Mouse (Mus musculus) stomach, postnatal 0 days (tissue): ENCODE measurements around the gene Ctf1. TPM values are rescaled to one million over a fixed set of nuclear protein-coding genes. Genes with fewer than 3 reads are reported as not detected.

Source experiments
- ATAC-seq: fragments of 200-750 bp; cut with Nextera tagmentation; 2 replicates; pipeline ENCODE4 v1.8.0; 2017; ENCODE audit not compliant: low FRiP score, low TSS enrichment
- DNase-seq: peaks from one replicate; pipeline ENCODE4 v3.0.0-alpha.2; 2016; ENCODE audit warnings: low spot score
- H3K27ac ChIP-seq: fragments of 300-500 bp; sonication (generic); replicated peaks from 2 replicates; pipeline ENCODE4 v1.5.1; 2014; ENCODE audit warnings: mild to moderate bottlenecking, control low read depth
- H3K27me3 ChIP-seq: fragments of 300-500 bp; sonication (generic); 2 replicates; pipeline ENCODE4 v1.6.1; 2014; ENCODE audit warnings: low read length; ENCODE audit not compliant: control insufficient read depth, insufficient read depth
- H3K36me3 ChIP-seq: fragments of 300-500 bp; sonication (generic); 2 replicates; pipeline ENCODE4 v1.6.1; 2014; ENCODE audit warnings: low read length, mixed read lengths; ENCODE audit not compliant: control insufficient read depth, insufficient read depth
- H3K4me1 ChIP-seq: fragments of 300-500 bp; sonication (generic); replicated peaks from 2 replicates; pipeline ENCODE4 v1.6.1; 2014; ENCODE audit warnings: antibody characterized with exemption; ENCODE audit not compliant: control insufficient read depth, insufficient read depth
- H3K4me2 ChIP-seq: fragments of 300-500 bp; sonication (generic); replicated peaks from 2 replicates; pipeline ENCODE4 v1.6.1; 2014; ENCODE audit warnings: low read depth, mild to moderate bottlenecking, control low read depth, moderate library complexity
- H3K4me3 ChIP-seq: fragments of 300-500 bp; sonication (generic); 2 replicates; pipeline ENCODE4 v1.5.1; 2014; ENCODE audit warnings: low read depth, low read length, control low read depth
- H3K9ac ChIP-seq: fragments of 300-500 bp; sonication (generic); 2 replicates; pipeline ENCODE4 v1.6.1; 2014; ENCODE audit warnings: mild to moderate bottlenecking, low read length, control low read depth, mixed read lengths
- H3K9me3 ChIP-seq: fragments of 300-500 bp; sonication (generic); 2 replicates; pipeline ENCODE4 v1.6.1; 2016; ENCODE audit warnings: low read length; ENCODE audit not compliant: control insufficient read depth
- CTCF ChIP-seq: IDR thresholded peaks from 2 replicates; pipeline ENCODE4 v1.5.1; 2016; ENCODE audit warnings: antibody characterized with exemption, low read depth, mild to moderate bottlenecking, moderate library complexity
- EP300 ChIP-seq: optimal IDR thresholded peaks from 2 replicates; pipeline ENCODE3; 2016; ENCODE audit warnings: antibody characterized with exemption
- WGBS: fragments of 180-500 bp; shearing (Covaris S2); extraction: QIAGEN DNeasy Blood & Tissue Kit; methylation state at CpG from one replicate; pipeline ENCODE4 v1.1.7; 2014; 5-methylcytosine and 5-hydroxymethylcytosine counted together
- polyA plus RNA-seq: library from polyadenylated mRNA; unstranded; fragments of >200 nt; fragmentation: Nextera tagmentation; extraction: Ambion mirVana; gene quantifications from 2 replicates; pipeline ENCODE4 v1.2.1, GENCODE M21; 2015

The Ctf1 gene
- polyA plus RNA-seq, 1 experiment from 2014 or later, result 13.4 TPM

DNA sequence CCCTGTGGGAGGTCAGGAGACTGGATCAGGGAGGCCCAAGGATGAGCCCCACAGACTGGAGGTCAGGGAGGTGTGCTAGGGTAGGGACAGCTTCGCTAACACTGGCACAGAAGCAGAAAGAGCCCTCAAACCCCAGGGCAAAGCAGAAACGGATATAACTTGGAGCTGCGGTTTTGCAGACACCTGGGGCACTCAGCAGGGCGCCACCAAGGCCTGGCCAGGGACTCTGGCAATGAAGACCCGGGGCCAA lies 4.7 kb upstream of the Ctf1 start:
- no peak for TF ChIP-seq EP300
- WGBS, result 0% methylated on average over 5 of the region's 5 CpGs
- Histone ChIP-seq H3K4me1 (peaks cover 6% of the 10 kb centered on the region; the same call in 1 of the 2 replicates), H3K27ac (peak overlapping the region; percentile 97), H3K36me3 (peaks cover 4% of the 10 kb centered on the region; the same call in 1 of the 2 replicates), H3K9ac (peak overlapping the region; percentile 90), H3K27me3 (no peaks in the 10 kb centered on the region), H3K4me3 (peak overlapping the region; percentile 79), H3K4me2 (peak overlapping the region; percentile 63), H3K9me3 (no peaks in the 10 kb centered on the region)
- no peak for DNase-seq
- ATAC-seq, result no peak

DNA sequence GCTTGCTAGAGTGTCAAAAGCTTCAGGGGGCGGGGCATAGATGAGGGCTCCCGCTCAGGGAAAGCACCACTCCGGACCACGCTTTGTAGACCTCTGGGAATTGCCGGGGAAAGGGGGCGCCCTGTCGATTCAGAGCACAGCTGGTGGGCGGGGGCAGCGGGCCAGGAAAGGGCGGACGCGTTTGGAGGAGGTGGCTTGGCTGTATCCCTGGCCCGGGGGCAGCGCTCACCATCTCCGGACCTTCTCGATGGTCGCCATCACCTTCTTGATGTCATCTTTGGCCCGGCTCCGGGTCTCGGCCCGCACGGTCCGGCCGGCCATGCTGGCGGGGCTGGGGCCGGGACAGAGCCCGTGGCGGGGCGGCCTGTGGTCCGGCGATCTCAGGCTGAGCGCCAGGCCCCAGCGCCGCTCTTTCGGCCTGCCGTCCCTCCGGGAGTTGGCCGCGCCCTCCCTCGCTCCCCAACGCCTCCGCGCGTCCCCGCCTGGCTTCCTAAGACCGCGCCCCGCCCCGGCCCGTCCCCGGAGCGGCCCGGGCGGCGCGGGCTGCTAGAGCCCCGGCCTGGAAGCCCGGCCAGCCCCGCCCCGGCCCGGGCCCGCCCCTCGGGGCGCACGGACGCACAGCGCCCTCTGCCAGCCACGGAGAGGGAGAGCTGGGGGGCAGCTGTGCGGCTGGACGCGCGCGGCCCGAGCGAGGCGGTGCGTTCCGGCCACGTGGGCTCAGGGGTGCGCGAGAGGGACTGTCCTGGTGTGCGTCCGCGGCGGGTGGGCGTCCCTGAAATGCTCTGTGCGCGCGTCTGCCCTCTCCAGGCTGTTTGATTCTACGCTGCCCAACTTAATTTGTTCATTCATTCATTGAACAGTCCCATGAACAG lies 4.1 kb upstream of the Ctf1 start, which contains the start of gene Bcl7c:
TSS of gene Bcl7c (minus strand) at position 727 of the 872 bp plus-strand sequence.
- peak; percentile 75 for TF ChIP-seq CTCF
- TF ChIP-seq EP300, result no peak
- Histone ChIP-seq H3K9me3 (no peaks in the 10 kb centered on the region), H3K36me3 (peaks cover 4% of the 10 kb centered on the region; the same call in 1 of the 2 replicates), H3K4me3 (peak within 1 kb of the TSS; percentile 79), H3K4me2 (peak within 1 kb of the TSS; percentile 63), H3K27me3 (no peaks in the 10 kb centered on the region), H3K4me1 (peaks cover 6% of the 10 kb centered on the region; the same call in 1 of the 2 replicates), H3K27ac (peak within 1 kb of the TSS; percentile 97), H3K9ac (peak within 1 kb of the TSS; percentile 90)
- under 1% methylated on average over 58 of the region's 90 CpGs for WGBS
- ATAC-seq, result peak; percentile 86
- DNase-seq, result peak; percentile 93

DNA sequence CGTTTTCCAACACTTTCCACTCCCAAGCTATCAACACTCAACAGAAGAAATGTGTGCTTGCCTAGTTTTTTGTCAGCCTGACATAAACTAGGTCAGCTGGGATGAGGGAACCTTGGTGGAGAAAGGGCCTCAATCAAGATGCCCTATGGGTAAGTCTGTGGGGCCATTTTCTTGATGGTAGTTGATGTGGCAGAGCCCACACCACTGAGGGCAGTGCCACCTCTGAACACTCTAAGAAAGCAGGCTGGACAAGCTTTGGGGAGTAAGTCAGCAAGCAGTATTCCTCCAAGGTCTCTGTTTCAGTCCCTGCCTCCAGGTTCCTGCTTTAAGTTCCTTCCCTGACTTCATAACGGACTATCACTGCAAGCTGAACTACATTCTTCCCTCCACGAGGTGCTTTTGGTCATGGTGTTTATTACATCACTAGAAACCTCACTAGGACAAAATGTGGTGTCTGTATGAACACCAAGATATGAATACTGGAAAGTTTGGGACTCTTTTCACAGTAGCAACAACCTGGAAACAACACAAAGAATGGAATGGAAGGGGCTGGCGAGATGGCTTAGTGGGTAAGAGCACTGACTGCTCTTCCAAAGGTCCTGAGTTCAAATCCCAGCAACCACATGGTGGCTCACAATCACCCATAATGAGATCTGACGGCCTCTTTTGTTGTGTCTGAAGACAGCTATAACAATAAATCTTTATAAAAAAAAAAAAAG lies 3.1 kb upstream of the Ctf1 start:
- no peak for ATAC-seq
- no peak for DNase-seq
- Histone ChIP-seq H3K4me2 (peak overlapping the region; percentile 63), H3K27me3 (no peaks in the 10 kb centered on the region), H3K36me3 (peaks cover 4% of the 10 kb centered on the region; the same call in 1 of the 2 replicates), H3K9me3 (no peaks in the 10 kb centered on the region), H3K4me1 (peaks cover 6% of the 10 kb centered on the region; the same call in 1 of the 2 replicates), H3K4me3 (peak overlapping the region; percentile 79; the same call in 1 of the 2 replicates), H3K27ac (peak overlapping the region; percentile 97; the same call in 1 of the 2 replicates), H3K9ac (no peak overlapping the region; the same call in 1 of the 2 replicates)
- 68% methylated on average over 5 of the region's 5 CpGs for WGBS
- TF ChIP-seq CTCF (no peak), EP300 (no peak)

DNA sequence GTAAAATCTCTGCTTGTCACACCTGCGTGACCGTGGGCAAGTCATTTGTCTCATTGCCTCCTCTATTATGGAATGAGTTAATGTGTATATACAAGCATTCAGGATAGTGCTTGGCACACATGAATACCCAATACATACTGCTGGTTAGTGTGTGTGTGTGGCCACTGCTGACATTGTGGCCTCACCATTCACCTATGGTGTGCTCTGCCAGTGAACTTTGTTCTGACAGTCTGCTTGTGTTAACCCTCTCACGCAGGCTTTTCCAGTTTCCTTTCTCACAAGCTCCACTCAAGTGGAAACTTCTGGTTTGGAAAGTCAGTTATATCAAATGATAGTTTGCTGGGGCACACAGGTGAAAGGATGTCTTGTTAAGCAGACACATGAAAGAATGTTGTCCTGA lies 1.5 kb upstream of the Ctf1 start:
- Histone ChIP-seq H3K36me3 (no peaks in the 10 kb centered on the region; the same call in 1 of the 2 replicates), H3K4me3 (no peak overlapping the region), H3K4me1 (peaks cover 6% of the 10 kb centered on the region; the same call in 1 of the 2 replicates), H3K27me3 (no peaks in the 10 kb centered on the region), H3K9me3 (no peaks in the 10 kb centered on the region), H3K4me2 (no peak overlapping the region), H3K27ac (peak overlapping the region; percentile 91; the same call in 1 of the 2 replicates), H3K9ac (no peak overlapping the region)
- no peak for TF ChIP-seq EP300
- TF ChIP-seq CTCF, result no peak
- WGBS, result 70% methylated on average over 3 of the region's 3 CpGs
- DNase-seq (no peak), ATAC-seq (no peak)

DNA sequence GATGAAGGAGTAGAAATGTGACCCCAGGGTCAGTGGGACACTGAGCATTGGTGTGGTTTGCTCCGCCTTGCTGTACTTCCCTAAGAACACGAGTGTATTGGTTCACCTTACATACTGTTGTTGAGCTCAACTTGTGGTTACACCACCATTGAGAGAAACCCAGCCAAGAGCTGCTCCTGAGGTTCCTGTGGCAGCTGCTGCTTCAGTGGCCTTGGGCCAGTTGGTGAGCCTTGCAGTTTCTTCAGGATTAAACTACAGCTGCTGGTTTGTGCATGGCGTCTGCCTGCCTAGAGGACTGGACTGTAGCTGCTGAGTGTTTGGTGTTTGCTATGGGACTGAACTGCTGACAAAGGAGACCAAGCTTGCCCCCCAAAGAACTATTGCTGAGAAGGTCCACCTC lies 1.1 kb upstream of the Ctf1 start:
- Histone ChIP-seq H3K4me1 (peaks cover 6% of the 10 kb centered on the region; the same call in 1 of the 2 replicates), H3K4me3 (no peak overlapping the region), H3K9ac (no peak overlapping the region), H3K9me3 (no peaks in the 10 kb centered on the region), H3K27ac (peak overlapping the region; percentile 91), H3K36me3 (no peaks in the 10 kb centered on the region; the same call in 1 of the 2 replicates), H3K27me3 (no peaks in the 10 kb centered on the region), H3K4me2 (no peak overlapping the region)
- ATAC-seq (no peak), DNase-seq (no peak)
- 51% methylated on average over 3 of the region's 3 CpGs for WGBS
- TF ChIP-seq EP300 (no peak), CTCF (no peak)
